Mouse (Mus musculus): ENCODE data around the gene Fry. TPM values are rescaled to one million over a fixed set of nuclear protein-coding genes. Genes with fewer than 3 reads are reported as not detected.

Gene Fry
- polyA plus RNA-seq, 1 experiment from 2014 or later = 42.2 TPM

DNA sequence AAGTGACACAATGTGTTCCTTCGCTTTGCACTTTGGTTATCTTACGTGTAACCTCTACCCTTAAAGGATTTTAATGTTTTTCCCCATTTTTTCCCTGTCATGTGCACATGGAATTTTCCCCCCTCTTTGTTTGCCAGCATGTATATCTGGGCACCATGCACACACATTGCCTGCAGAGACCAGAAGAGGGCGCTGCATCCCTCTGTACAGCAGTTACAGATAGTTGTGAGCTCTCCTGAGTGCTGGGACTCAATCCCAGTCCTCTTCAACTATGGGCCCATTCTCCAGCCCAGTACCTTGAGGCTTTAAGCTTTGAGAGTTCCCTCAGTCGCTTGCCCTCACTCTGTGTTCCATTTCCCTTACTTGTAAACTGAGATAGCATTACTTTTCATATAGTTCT is 394.8 kb downstream of the Fry start:
- Histone ChIP-seq H3K4me3 (ENCODE audit: control insufficient read depth in 1 of 2, insufficient read depth in 1 of 2, low read depth in 1 of 2, low read length in 2 of 2) (no peak overlapping the region), H3K27me3 (ENCODE audit: control insufficient read depth, insufficient read depth, low read length) (no peaks in the 10 kb centered on the region), H3K9ac (ENCODE audit: low read length) (no peak overlapping the region), H3K9me3 (ENCODE audit: control insufficient read depth, low read length) (no peaks in the 10 kb centered on the region), H3K27ac (replicated peaks in 1 of 2; ENCODE audit: control insufficient read depth in 1 of 2, insufficient read depth in 1 of 2, low read depth in 2 of 2, low read length in 2 of 2) (no peak overlapping the region), H3K4me2 (ENCODE audit: low read length) (no peak overlapping the region), H3K36me3 (ENCODE audit: control insufficient read depth, insufficient read depth, low read length) (no peaks in the 10 kb centered on the region), H3K4me1 (ENCODE audit: control insufficient read depth in 2 of 2, insufficient read depth in 2 of 2, low read length in 2 of 2) (no peaks in the 10 kb centered on the region)
- ATAC-seq (ENCODE audit: insufficient number of reproducible peaks, insufficient read depth, low FRiP score, low read depth) = no peak
- WGBS = 68% methylated on average over 4 of the region's 4 CpGs

GRCm38 (mm10) chr5:150514027-150514426 is 395.6 kb downstream of the Fry start:
- ATAC-seq (ENCODE audit: insufficient number of reproducible peaks, insufficient read depth, low FRiP score, low read depth) = no peak
- H3K9ac ChIP-seq (ENCODE audit: low read length) = no peak overlapping the region
- no peaks in the 10 kb centered on the region for H3K9me3 ChIP-seq (ENCODE audit: control insufficient read depth, low read length)
- H3K4me3 ChIP-seq (ENCODE audit: control insufficient read depth in 1 of 2, insufficient read depth in 1 of 2, low read depth in 1 of 2, low read length in 2 of 2) = no peak overlapping the region
- H3K27ac ChIP-seq (replicated peaks in 1 of 2; ENCODE audit: control insufficient read depth in 1 of 2, insufficient read depth in 1 of 2, low read depth in 2 of 2, low read length in 2 of 2) = no peak overlapping the region
- H3K4me2 ChIP-seq (ENCODE audit: low read length) = no peak overlapping the region
- 60% methylated on average over 1 of the region's 1 CpGs for WGBS
- H3K4me1 ChIP-seq (ENCODE audit: control insufficient read depth in 2 of 2, insufficient read depth in 2 of 2, low read length in 2 of 2) = no peaks in the 10 kb centered on the region
- no peaks in the 10 kb centered on the region for H3K27me3 ChIP-seq (ENCODE audit: control insufficient read depth, insufficient read depth, low read length)
- no peaks in the 10 kb centered on the region for H3K36me3 ChIP-seq (ENCODE audit: control insufficient read depth, insufficient read depth, low read length)

DNA sequence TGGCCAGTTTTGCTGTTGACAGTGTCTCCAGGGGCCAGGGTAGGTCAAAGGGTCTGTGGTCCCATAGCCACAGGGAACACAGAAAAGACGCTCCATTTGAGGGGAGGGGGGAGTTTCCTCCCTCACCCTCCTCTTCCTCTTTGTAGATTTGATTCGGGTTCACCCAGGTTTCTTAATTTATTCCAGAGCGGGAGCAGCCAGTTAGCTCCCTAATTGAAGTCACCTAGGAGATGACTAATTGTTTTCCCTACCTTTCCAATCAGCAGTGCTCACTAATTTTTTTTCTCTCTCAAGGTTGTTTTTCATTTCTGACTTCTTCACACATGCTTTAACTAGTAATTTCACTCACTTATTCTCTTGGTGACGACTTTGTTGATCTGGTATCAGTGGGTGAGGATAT is 399.6 kb downstream of the Fry start, which contains the start of gene Zar1l:
Gene Zar1l, minus strand, starts transcription at position 101 of the 400 bp plus-strand sequence.
- Histone ChIP-seq H3K9ac (ENCODE audit: low read length) (no peak within 1 kb of the TSS), H3K36me3 (ENCODE audit: control insufficient read depth, insufficient read depth, low read length) (no peaks in the 10 kb centered on the region), H3K4me2 (ENCODE audit: low read length) (no peak within 1 kb of the TSS), H3K27ac (replicated peaks in 1 of 2; ENCODE audit: control insufficient read depth in 1 of 2, insufficient read depth in 1 of 2, low read depth in 2 of 2, low read length in 2 of 2) (no peak within 1 kb of the TSS), H3K27me3 (ENCODE audit: control insufficient read depth, insufficient read depth, low read length) (no peaks in the 10 kb centered on the region), H3K4me3 (ENCODE audit: control insufficient read depth in 1 of 2, insufficient read depth in 1 of 2, low read depth in 1 of 2, low read length in 2 of 2) (no peak within 1 kb of the TSS), H3K9me3 (ENCODE audit: control insufficient read depth, low read length) (no peaks in the 10 kb centered on the region), H3K4me1 (ENCODE audit: control insufficient read depth in 2 of 2, insufficient read depth in 2 of 2, low read length in 2 of 2) (peaks cover 0 to 2% of the 10 kb centered on the region in 2 experiments; a peak in 1 of 4 replicates)
- ATAC-seq (ENCODE audit: insufficient number of reproducible peaks, insufficient read depth, low FRiP score, low read depth) = no peak
- whole genome bisulfite sequencing = 55% methylated on average over 4 of the region's 4 CpGs

GRCm38 (mm10) chr5:150519551-150519950 is 401.1 kb downstream of the Fry start:
- H3K36me3 ChIP-seq (ENCODE audit: control insufficient read depth, insufficient read depth, low read length) = no peaks in the 10 kb centered on the region

GRCm38 (mm10) chr5:150521937-150522866 is 403.8 kb downstream of the Fry start, which contains the start of gene Brca2:
TSS of gene Brca2 (plus strand) at chr5:150522630.
- 6% methylated on average over 62 of the region's 63 CpGs for WGBS

More at GRCm38 (mm10) chr5:150519551-150519950, 401.1 kb downstream of the Fry start:
- H3K9me3 ChIP-seq (ENCODE audit: control insufficient read depth, low read length) = no peaks in the 10 kb centered on the region
- H3K4me3 ChIP-seq (ENCODE audit: control insufficient read depth in 1 of 2, insufficient read depth in 1 of 2, low read depth in 1 of 2, low read length in 2 of 2) = no peak overlapping the region
- H3K4me2 ChIP-seq (ENCODE audit: low read length) = no peak overlapping the region
- H3K9ac ChIP-seq (ENCODE audit: low read length) = no peak overlapping the region
- peaks cover 0 to 2% of the 10 kb centered on the region in 2 experiments; a peak in 1 of 4 replicates for H3K4me1 ChIP-seq (ENCODE audit: control insufficient read depth in 2 of 2, insufficient read depth in 2 of 2, low read length in 2 of 2)
- no peak overlapping the region for H3K27ac ChIP-seq (replicated peaks in 1 of 2; ENCODE audit: control insufficient read depth in 1 of 2, insufficient read depth in 1 of 2, low read depth in 2 of 2, low read length in 2 of 2)
- H3K27me3 ChIP-seq (ENCODE audit: control insufficient read depth, insufficient read depth, low read length) = no peaks in the 10 kb centered on the region
- WGBS = 86% methylated on average over 1 of the region's 1 CpGs
- ATAC-seq (ENCODE audit: insufficient number of reproducible peaks, insufficient read depth, low FRiP score, low read depth) = no peak

GRCm38 (mm10) chr5:150522867-150523234 is 404.4 kb downstream of the Fry start:
- Histone ChIP-seq H3K27ac (replicated peaks in 1 of 2; ENCODE audit: control insufficient read depth in 1 of 2, insufficient read depth in 1 of 2, low read depth in 2 of 2, low read length in 2 of 2) (peak overlapping the region in 1 of 2 experiments; percentile 72; a peak in 2 of 4 replicates), H3K36me3 (ENCODE audit: control insufficient read depth, insufficient read depth, low read length) (0 out of 2 replicates have a peak, but pooled peaks cover 3% of the 10 kb centered on the region), H3K9ac (ENCODE audit: low read length) (peak overlapping the region; percentile 96), H3K4me3 (ENCODE audit: control insufficient read depth in 1 of 2, insufficient read depth in 1 of 2, low read depth in 1 of 2, low read length in 2 of 2) (peak overlapping the region; percentile 83 to 89), H3K4me2 (ENCODE audit: low read length) (peak overlapping the region; percentile 86), H3K9me3 (ENCODE audit: control insufficient read depth, low read length) (no peaks in the 10 kb centered on the region), H3K27me3 (ENCODE audit: control insufficient read depth, insufficient read depth, low read length) (no peaks in the 10 kb centered on the region), H3K4me1 (ENCODE audit: control insufficient read depth in 2 of 2, insufficient read depth in 2 of 2, low read length in 2 of 2) (peaks cover 0 to 2% of the 10 kb centered on the region in 2 experiments; a peak in 1 of 4 replicates)
- 7% methylated on average over 11 of the region's 11 CpGs for WGBS
- ATAC-seq (ENCODE audit: insufficient number of reproducible peaks, insufficient read depth, low FRiP score, low read depth) = 0 out of 2 replicates have a peak, but pooled peaks have one; percentile 18

More at GRCm38 (mm10) chr5:150521937-150522866, 403.8 kb downstream of the Fry start, which contains the start of gene Brca2:
- no peaks in the 10 kb centered on the region for H3K27me3 ChIP-seq (ENCODE audit: control insufficient read depth, insufficient read depth, low read length)
- peak within 1 kb of the TSS; percentile 48 to 72 for H3K27ac ChIP-seq (replicated peaks in 1 of 2; ENCODE audit: control insufficient read depth in 1 of 2, insufficient read depth in 1 of 2, low read depth in 2 of 2, low read length in 2 of 2)
- 0 out of 2 replicates have a peak, but pooled peaks cover 3% of the 10 kb centered on the region for H3K36me3 ChIP-seq (ENCODE audit: control insufficient read depth, insufficient read depth, low read length)
- peak within 1 kb of the TSS; percentile 86 for H3K4me2 ChIP-seq (ENCODE audit: low read length)
- H3K9ac ChIP-seq (ENCODE audit: low read length) = peak within 1 kb of the TSS; percentile 96
- H3K4me3 ChIP-seq (ENCODE audit: control insufficient read depth in 1 of 2, insufficient read depth in 1 of 2, low read depth in 1 of 2, low read length in 2 of 2) = peak within 1 kb of the TSS; percentile 83 to 89
- H3K9me3 ChIP-seq (ENCODE audit: control insufficient read depth, low read length) = no peaks in the 10 kb centered on the region
- peaks cover 0 to 2% of the 10 kb centered on the region in 2 experiments; a peak in 1 of 4 replicates for H3K4me1 ChIP-seq (ENCODE audit: control insufficient read depth in 2 of 2, insufficient read depth in 2 of 2, low read length in 2 of 2)
- ATAC-seq (ENCODE audit: insufficient number of reproducible peaks, insufficient read depth, low FRiP score, low read depth) = peak; percentile 87

GRCm38 (mm10) chr5:150525239-150525638 is 406.8 kb downstream of the Fry start:
- Histone ChIP-seq H3K9ac (ENCODE audit: low read length) (no peak overlapping the region), H3K4me2 (ENCODE audit: low read length) (no peak overlapping the region), H3K27me3 (ENCODE audit: control insufficient read depth, insufficient read depth, low read length) (no peaks in the 10 kb centered on the region), H3K9me3 (ENCODE audit: control insufficient read depth, low read length) (no peaks in the 10 kb centered on the region), H3K36me3 (ENCODE audit: control insufficient read depth, insufficient read depth, low read length) (0 out of 2 replicates have a peak, but pooled peaks cover 3% of the 10 kb centered on the region), H3K4me3 (ENCODE audit: control insufficient read depth in 1 of 2, insufficient read depth in 1 of 2, low read depth in 1 of 2, low read length in 2 of 2) (no peak overlapping the region), H3K27ac (replicated peaks in 1 of 2; ENCODE audit: control insufficient read depth in 1 of 2, insufficient read depth in 1 of 2, low read depth in 2 of 2, low read length in 2 of 2) (no peak overlapping the region), H3K4me1 (ENCODE audit: control insufficient read depth in 2 of 2, insufficient read depth in 2 of 2, low read length in 2 of 2) (peaks cover 0 to 2% of the 10 kb centered on the region in 2 experiments; a peak in 1 of 4 replicates)
- WGBS = 76% methylated on average over 2 of the region's 2 CpGs
- ATAC-seq (ENCODE audit: insufficient number of reproducible peaks, insufficient read depth, low FRiP score, low read depth) = no peak
